Mouse (Mus musculus): ENCODE results near the gene Stac3.
A peak's percentile ranks its signal among the peaks of the same experiment; 100 is the strongest.

Gene Stac3

GRCm38 (mm10) chr10:127500894-127501893 lies at the start of gene Stac3:
Gene Stac3, plus strand, starts transcription at chr10:127501686.
- DNase-seq (ENCODE audit: low spot score), result no peak

- no peak for DNase-seq (ENCODE audit: low spot score)
Measured at GRCm38 (mm10) chr10:127453701-127454100, 47.8 kb upstream of the Stac3 start.

DNA sequence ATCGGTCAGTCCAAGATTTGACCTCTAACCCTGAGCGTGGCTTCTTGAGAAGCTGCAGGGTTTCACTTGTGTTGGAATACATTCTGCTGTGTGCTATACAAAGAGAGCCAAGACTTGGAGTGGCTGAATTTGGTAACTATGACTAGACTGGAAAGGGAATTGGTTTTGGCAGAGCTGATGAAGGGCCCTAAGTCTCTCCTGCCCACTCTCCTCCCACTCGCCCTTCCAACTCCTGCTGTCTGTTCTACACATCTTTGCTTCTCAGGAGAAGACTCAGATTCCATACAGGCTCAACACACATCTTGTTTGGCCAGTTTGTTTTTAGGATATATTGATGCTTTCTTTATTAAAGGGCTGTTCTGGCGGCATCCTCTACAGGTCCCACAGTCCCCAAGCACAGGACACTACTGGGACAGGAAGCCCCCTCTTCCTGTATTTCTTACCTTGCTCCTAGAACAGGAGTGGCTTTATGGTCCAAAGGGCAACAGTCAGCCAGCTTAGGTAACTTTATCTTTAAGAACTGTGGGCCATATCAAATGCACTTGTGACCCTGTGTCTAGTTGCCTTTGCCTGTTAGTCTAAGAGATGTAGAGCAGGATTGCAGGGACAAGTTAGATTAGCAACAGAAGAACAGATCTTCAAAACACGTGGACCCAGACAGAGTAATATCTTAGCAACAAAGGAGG lies 38.9 kb upstream of the Stac3 start:
- DNase-seq (ENCODE audit: low spot score), result no peak

GRCm38 (mm10) chr10:127471281-127471988 lies 30.1 kb upstream of the Stac3 start:
- no peak for DNase-seq (ENCODE audit: low spot score)

GRCm38 (mm10) chr10:127472722-127473121 lies 28.8 kb upstream of the Stac3 start:
- DNase-seq (ENCODE audit: low spot score), result no peak

DNA sequence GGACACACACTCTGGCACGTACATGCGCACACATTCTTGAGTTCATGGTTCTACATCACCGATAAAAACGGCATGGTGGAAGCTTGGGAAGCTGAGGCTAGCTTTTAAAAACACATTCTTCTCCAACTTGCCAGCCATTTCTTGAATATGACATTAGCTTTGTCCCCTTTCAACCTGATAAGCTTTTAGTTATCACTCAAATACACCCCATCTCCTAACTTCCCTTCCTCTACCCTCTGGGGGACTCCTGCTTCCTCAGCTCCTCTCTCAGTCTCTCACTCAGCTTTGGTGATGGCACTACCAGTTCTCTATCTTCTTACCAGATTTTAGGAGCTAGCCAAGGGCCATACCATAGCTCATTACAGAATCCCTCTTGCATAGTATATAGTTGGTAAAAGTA lies 26.3 kb upstream of the Stac3 start:
- no peak for DNase-seq (ENCODE audit: low spot score)

DNA sequence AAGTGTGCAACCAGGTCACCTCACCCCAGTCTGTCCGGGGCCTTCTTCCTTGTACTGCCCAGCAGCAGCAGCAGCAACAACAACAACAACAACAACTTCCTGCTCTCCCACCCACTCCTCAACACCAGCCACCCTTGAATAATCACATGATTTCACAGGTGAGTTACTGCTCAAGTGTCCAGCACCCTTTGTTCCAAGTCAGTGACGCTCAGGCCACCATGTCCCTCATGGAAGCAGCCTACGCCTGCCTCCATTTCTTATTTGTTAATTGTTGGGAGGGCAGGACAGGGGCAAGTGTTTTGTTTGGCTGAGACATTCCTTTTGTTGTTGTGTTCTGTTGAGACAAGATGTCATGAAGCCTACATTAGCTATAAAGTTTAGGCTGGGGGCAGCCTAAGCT lies 24.9 kb upstream of the Stac3 start:
- DNase-seq (ENCODE audit: low spot score), result no peak

DNA sequence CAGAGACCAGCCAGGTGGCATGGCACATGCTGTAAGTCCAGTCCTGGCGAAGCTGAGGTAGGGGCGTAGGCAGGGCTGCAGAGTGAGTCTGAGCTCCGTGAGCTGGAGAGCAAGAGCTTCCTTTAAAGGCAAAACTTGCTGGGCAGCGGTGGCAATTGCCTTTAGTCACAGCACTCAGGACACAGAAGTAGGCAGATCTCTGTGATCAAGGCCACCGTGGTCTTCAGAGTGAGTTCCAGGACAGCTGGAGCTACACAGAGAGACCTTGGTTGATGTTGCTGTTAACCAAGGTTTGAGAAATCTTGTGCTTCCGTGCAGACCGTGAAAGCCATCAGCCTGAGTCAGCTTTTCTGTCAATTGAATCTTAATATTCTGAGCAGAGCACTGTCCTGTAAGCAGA lies 24.2 kb upstream of the Stac3 start:
- no peak for DNase-seq (ENCODE audit: low spot score)

DNA sequence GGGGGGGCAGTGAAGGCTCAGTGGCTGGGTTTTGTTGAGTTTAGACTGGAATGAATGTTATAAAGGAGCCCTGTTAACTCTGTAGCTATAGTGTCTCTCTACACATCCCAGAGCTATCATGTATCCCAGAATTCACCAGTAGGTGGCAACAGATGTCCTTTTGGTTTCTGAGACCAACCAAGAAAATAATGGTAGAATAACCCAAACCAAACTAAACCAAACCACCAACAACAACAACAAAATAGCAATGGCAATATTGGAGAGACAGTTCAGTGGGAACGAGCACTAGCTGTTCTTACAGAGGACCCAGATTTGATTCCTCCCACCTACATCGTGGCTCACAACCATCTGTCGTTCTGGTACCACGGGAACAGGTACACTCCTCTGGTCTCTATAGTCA lies 22.4 kb upstream of the Stac3 start:
- DNase-seq (ENCODE audit: low spot score), result no peak

DNA sequence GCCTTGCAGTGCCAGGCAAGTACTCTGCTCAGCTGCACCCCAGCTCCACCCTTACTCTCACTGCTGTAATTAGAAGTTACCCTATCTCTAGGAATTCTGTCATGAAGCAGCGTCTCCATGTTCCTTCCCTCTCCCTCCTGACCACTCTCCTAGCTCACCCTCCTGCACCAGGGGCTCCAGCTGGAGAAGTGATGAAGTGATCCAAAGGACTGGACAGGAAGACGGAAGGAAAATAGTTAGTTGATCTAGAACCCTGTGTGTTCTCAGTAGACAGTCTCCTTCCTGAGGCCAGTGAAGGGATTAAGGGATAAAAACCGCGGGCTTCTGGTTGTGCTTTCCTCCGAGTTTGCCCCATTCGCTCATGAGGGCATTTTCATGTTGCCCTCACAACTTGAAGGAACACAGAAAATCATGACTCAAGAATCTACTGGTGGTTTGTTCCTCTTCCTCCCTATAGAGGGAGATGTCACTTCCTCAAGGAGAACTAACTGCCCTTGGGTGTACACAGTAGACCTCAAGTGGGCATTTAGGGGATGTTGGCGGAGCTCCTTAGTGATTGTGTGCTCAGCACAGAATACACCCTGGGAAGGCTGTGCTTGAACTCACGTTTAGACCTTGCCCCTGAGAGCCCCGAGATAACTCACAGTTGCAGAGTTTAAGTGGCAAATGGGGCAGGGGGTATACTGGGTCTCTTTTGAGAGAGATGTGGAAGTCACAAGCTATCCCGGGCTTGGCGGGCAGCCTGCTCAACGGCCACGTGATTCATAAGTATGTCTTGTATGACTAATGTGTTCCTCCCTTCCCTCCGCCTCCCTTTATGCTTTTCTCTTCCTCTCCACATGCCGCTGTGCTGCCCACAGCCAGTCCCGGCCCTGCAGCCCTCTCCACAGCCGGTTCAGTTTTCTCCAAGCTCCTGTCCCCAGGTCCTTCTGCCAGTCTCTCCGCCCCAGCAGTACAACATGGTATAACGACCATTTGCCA lies 20.4 kb upstream of the Stac3 start:
- no peak for DNase-seq (ENCODE audit: low spot score)

DNA sequence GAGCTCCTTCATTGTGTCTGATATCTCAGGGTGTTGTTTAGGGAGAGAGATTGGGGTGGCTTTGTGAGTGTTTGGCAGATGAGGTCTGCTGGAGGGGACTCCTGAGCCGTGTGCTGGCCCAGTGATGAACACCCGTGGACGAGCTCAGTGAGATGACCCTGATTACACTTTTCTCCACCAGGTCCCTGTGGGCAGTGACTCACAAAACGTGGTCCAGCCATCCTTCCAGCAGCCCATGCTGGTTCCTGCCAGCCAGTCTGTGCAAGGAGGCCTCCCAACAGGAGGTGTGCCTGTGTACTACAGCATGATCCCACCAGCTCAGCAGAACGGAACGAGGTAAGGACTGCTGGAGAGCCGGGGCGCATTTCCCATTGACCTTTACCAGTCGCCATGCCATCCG lies 16.3 kb upstream of the Stac3 start:
- no peak for DNase-seq (ENCODE audit: low spot score)

DNA sequence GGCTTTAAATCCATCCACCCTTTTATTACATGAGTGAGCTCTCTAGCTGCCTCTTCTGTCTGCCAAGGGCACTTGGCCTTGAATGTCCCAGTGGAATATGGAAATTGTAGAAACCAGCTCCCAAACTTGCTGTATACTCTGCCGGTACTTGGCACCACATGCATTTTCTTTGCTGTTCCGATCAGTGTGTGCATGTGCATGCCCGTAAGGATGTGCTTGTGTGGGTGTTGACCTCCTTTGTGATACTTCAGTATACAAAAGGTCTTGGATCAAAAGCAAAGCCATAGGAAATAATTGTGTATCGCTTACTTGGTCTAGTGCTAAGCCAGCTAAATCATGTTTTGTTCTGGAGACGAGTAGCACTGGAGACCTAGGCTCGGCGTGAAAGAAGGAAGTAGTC lies 12.6 kb upstream of the Stac3 start:
- DNase-seq (ENCODE audit: low spot score), result no peak

- no peak for DNase-seq (ENCODE audit: low spot score)
Measured at GRCm38 (mm10) chr10:127490160-127491127, 11.0 kb upstream of the Stac3 start.

GRCm38 (mm10) chr10:127491128-127491512 lies 10.4 kb upstream of the Stac3 start:
- no peak for DNase-seq (ENCODE audit: low spot score)

DNA sequence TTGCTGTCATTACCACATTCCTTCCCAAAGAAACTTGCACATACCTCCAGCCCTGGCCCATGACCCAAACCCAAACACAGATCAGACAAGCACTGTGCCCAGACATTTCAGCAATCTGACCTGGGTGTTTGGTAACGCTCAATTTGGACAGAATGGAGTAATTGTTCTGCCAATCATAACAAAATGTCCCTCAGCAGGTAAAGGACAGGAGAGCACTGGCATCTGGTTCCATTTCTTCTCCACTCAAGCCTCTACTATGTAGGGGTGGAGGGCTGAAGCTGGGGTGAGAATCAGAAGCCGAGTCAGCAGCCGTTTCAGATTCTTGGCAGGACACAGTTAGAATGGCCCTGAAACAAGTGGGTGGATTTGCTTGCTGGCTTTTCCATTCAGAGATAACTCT lies 9.4 kb upstream of the Stac3 start:
- DNase-seq (ENCODE audit: low spot score), result no peak

DNA sequence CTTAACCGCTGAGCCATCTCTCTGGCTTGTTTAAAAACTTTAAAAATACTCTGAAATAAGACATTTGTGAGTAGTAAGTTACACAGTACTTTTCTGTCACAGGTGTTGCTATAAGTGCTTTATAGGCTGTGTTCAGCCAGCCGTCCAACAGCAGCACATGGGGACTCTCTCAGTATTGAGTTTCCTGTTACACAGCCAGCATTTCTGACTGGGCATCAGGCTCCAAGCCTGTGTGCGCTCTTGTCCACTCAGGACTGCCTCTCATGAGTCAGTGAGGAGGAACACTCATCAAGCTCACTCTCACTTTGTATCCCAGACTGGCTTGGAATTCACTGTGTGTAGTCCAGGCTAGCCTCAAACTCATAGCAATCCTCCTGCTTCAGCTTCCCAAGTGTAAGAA lies 5.3 kb upstream of the Stac3 start:
- DNase-seq (ENCODE audit: low spot score), result no peak

DNA sequence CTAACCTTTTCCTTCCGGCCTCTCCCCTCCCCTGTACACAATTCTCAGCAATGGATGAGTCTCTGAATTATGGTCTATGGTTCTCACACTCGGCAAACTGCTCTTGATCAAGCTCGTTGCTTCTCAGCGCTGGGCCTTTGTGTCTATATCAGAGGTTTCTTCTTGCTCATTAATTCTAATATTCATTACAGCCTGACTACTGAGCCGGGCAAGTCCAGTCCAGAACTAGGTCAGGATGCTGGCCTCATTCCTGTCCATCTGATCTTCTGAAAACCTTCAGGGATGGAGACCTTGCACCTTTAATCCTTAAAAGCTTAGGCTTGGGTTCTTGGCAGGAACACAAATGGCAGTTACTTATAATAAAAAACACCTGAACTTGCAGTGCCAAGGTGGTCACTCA lies 2.0 kb upstream of the Stac3 start:
- DNase-seq (ENCODE audit: low spot score), result no peak

- no peak for DNase-seq (ENCODE audit: low spot score)
Measured at GRCm38 (mm10) chr10:127500042-127500441, 1.4 kb upstream of the Stac3 start.

GRCm38 (mm10) chr10:127508239-127508638 lies 6.8 kb downstream of the Stac3 start:
- DNase-seq (ENCODE audit: low spot score), result peak; percentile 70
